Mouse (Mus musculus) inflammation-experienced regulatory T-cells, adult 6 months (primary cell): ENCODE data around the gene Dnajc4. TPM values are rescaled to one million over a fixed set of nuclear protein-coding genes. Genes with fewer than 3 reads are reported as not detected.
A peak's percentile ranks its signal among the peaks of the same experiment; 100 is the strongest.

Experiments
- ATAC-seq: one replicate; pipeline ENCODE4 v1.8.0; 2017
- polyA plus RNA-seq, 3 experiments: library from polyadenylated mRNA; unstranded; fragments of 100-300 nt; shearing (Covaris generic); gene quantifications; one replicate each; pipeline ENCODE4 v1.2.1; 2017

Gene Dnajc4
- polyA plus RNA-seq, 3 experiments from 2014 or later, result 34.1 to 59.7 (median 59.0) TPM

GRCm38 (mm10) chr19:6975537-6976521 is 16.5 kb downstream of the Dnajc4 start, which contains the start of gene Plcb3:
Gene Plcb3 (minus strand): TSS chr19:6976470.
- ATAC-seq, result no peak

- ATAC-seq, result peak; percentile 60
Measured at GRCm38 (mm10) chr19:6974211-6975205, 17.9 kb downstream of the Dnajc4 start, which contains the start of gene Ppp1r14b. Gene Ppp1r14b (plus strand): TSS chr19:6974968.

GRCm38 (mm10) chr19:6973581-6974190 is 18.7 kb downstream of the Dnajc4 start:
- no peak for ATAC-seq

- ATAC-seq, result no peak
Measured at GRCm38 (mm10) chr19:6972247-6972917, 20.0 kb downstream of the Dnajc4 start.

GRCm38 (mm10) chr19:6971644-6972043 is 20.7 kb downstream of the Dnajc4 start:
- no peak for ATAC-seq

DNA sequence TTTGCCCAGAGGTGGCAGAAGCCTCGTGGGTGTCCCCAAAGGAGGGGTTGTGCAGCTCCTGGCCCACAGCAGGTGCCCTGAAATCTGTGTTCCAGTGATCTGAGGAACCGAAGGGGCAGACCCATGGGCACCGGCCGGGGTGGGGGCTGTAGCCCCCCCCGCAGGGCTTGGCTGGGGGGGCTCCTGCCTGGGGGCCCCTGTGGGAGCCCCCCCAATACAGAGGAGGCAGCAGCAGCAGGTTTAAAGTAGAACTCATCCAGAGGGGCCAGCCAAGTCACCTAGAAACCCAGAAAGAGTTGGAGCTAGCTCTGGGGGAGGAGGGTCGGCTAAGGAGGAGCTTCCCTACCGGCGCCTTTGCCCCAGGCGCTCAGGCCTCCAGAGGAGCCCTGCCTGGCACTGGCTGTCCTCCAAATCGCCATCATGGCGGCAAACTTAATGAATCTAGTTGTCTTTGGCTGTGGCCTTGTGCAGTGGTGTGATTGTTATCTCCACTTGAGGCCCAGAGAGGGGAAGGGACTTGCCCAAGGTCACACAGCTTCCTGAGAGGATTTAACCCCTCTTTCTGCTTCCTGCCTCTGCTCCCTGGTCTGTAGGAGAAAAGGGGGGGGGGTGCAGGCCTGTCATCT is 21.8 kb downstream of the Dnajc4 start:
- ATAC-seq, result no peak

DNA sequence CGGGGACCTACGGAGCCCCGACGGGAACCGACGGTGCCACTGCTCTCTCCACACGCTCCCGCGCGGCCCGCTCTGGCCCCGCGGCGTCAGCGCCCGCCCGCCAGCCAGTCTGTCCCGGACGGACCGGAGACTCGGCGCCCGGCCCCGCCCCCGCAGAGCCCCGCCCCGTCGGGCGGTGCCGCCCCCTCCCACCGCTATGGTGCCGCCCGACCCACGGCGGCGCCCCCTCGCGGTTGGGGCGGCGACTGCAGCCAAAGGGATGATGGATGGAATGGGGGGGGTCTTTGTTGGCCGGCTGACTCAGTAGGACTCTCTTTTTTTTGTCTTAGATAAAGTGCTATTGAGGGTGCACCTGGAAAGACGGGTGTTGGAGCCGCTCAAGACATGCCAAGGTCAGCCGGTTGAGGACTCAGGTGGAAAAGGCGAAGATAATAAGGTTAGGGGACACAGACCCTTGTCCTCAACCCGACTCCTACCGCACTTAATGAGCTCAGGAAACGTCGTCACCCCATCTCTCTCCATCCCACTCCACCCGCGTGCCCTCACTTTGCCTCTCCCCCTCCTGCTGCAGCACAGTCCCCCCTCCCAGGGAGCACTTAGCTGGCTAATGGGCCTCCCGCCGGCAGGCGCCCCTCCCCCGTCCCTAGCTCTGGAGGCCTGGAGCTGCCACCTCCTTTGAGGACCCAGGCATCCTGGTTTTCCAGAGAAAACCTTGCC is 22.5 kb downstream of the Dnajc4 start:
- peak; percentile 49 for ATAC-seq

DNA sequence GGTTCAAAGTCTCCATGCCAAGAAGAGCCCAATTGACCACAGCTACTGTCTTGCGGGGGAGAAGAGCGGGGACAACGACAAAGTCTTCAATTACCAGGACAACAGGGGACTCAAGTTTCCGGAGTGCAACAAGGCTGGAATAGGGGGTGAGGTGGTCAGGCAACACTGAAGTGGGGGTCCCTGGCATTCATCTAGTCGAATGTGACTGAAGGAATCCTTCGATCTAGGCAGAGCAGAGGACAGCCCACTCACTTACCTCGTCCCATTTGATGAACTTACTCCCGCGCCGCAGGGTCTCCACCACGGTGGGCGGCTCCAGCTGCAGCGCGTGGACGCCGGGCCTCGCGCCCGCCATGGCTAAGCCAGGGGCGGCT is 23.1 kb downstream of the Dnajc4 start:
- peak; percentile 4 for ATAC-seq

DNA sequence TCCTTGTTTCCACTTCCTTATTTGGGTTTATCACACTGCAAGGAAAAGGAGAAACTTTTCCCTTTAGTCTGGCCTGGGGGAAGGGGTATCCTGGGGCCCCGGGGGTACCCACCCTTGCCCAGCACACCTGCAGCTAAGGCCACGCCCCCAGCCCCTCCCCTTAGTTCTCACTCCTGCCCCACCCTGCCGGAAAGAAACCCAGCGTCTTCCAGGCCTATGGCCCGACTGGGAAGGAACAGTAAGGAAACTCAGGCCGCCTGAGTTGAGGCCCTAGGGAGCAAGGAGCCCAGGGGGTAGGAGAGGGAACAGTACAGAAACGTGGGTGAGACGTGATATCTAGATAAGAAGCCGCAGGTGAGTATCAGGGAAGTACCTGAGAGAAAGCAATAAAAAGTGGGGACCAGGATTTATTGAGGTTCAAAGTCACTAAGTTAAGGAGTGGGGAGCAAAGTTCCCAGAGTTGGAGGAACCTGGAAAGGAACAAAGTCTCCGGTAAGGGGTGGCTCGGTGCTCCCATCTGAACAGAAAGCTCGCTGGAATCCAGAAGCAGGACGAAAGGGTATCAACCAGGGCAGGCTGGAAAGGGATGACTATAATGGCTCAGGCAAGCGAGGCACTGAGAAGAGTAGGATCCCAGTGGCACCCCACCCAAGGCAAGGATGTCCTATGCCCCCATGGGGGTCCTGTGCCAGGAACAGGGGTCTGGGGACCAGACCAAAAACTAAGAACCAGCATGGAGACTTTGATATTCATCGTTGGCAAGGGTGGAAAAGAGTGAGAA is 23.7 kb downstream of the Dnajc4 start:
- ATAC-seq, result no peak

DNA sequence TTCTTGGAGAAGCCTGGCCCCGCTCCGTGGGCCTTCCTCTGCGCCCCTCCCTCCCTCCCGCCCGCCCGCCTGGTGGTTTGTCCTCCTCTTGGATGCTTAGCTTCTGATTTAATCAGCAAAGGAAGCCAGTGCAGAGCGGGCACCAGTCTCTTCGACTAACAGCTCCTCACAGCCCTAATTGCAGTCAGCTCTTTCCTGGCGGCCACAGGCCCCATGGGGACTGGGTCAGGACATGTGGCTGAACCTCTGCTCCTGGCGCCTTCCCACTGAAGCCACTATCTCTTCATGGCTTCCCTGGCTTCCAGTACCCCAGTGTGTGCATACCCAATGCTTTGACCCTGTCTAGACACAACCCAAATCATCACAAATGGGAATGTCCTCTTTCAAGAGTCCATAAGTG is 35.9 kb downstream of the Dnajc4 start:
- no peak for ATAC-seq

GRCm38 (mm10) chr19:6955424-6955823 is 36.9 kb downstream of the Dnajc4 start:
- ATAC-seq, result no peak

GRCm38 (mm10) chr19:6954046-6954445 is 38.3 kb downstream of the Dnajc4 start:
- no peak for ATAC-seq

DNA sequence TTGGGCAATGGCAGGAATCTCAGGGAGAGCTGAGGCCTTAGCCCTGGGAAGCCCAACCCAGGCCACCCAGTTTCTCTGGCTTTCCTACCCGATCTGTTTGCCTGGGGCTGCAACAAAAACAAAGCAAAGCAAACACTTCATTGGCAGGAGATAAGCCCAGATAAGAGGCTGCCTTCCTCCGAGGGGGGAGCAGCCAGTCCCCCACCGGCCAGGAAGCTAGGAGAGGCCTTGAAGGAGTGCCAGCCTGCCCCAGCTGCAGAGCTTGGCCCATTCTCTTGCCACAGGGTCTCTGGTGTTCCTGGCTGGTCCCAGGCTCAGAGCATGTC is 39.7 kb downstream of the Dnajc4 start:
- ATAC-seq, result no peak

DNA sequence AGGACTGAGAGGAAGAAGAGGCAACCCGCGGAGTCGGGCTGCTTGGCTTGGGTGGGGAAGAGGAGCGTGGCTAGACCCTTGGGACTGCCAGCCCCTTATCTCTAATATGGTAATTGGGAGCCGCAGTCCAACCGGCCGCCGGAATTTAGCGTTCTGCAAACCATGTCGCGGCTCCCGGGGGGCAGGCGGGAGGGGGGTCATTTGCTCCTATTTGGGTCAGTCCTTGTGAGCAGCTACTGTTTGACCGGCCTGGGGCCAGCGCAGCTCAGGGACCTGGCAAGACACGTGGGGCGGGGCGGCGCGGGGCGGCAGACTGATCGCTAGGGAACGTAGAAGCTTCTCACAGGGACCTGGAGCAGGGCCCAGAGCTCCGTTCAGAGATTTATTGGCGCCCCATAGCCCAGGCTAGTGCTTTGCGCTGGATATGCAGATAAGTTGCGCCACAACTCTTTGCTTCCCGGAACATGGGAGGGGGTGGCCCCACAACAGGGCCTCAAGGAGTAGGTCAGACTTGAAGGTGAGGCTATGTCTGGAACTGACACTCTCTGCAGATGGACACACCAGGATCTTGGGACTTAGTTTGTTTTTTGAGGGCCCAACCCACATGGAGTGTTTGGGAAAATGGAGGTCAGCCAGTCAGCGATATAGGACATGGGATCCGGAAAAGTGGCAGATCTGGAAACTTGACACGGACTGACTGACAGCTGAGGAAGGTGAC is 40.2 kb downstream of the Dnajc4 start:
- ATAC-seq, result peak; percentile 19

GRCm38 (mm10) chr19:6951381-6951968 is 40.9 kb downstream of the Dnajc4 start:
- peak; percentile 60 for ATAC-seq

GRCm38 (mm10) chr19:6950613-6951153 is 41.7 kb downstream of the Dnajc4 start:
- peak; percentile 36 for ATAC-seq

DNA sequence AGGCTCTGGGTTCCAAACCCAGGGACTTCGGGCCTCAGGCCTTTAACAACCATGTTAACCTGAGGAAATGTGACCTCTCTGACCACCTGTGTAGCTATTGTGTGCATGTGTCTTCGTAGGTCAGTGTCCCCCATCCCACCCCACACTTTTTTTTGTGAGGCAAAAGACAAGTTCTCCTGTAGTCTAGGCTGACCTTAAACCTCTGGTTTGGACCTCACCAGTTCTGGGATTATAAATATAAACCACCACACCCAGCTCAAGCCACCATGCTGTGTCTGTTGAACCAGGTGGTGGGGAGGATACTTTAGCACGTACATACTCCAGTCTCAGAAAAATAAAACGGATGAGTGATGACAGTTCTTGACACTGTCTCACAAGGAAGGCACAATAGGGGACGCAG is 42.4 kb downstream of the Dnajc4 start:
- ATAC-seq, result no peak

- no peak for ATAC-seq
Measured at GRCm38 (mm10) chr19:6949532-6949931, 42.8 kb downstream of the Dnajc4 start.

DNA sequence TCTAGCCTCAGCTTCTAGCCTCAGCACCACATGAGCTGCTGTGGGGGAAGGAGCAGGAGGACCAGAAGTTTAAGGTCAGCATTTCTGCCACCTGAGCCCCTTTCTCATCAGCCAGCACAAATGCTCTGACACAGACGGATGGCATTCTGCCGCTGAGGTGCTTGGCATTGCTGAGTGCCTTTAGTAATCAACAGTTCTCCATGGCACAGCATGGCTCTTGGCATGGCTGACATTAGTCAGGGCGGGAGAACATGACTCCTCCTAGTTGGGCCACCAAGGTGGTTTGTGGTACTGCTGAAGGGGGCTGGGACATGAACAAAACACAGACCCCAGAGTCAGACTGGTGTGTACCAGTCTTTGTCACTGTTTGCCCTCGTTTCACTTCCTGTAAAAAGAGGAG is 44.2 kb downstream of the Dnajc4 start:
- no peak for ATAC-seq
